Mouse (Mus musculus) kidney, postnatal 25 days (tissue): ENCODE data around the gene Jchain.

ENCODE experiments used
- DNase-seq, 2 experiments: peaks; one replicate each; pipeline ENCODE4 v3.0.0; 2021; ENCODE audit warnings: mixed read lengths in 2 of 2

Gene Jchain

GRCm38 (mm10) chr5:88527657-88528056 lies at the start of gene Jchain:
Jchain (minus strand) TSS chr5:88527891.
- DNase-seq, result no peak

- peak; percentile 64 to 70 for DNase-seq
Observed at GRCm38 (mm10) chr5:88575506-88576338, 48.0 kb upstream of the Jchain start.

- DNase-seq, result no peak
Observed at GRCm38 (mm10) chr5:88574829-88575228, 47.1 kb upstream of the Jchain start.

- DNase-seq, result peak; percentile 43 to 75
Observed at GRCm38 (mm10) chr5:88569541-88569940, 41.9 kb upstream of the Jchain start.

GRCm38 (mm10) chr5:88566034-88566841 lies 38.5 kb upstream of the Jchain start:
- no peak for DNase-seq

- DNase-seq, result peak; percentile 65 to 88
Observed at GRCm38 (mm10) chr5:88565148-88566033, 37.7 kb upstream of the Jchain start.

GRCm38 (mm10) chr5:88564501-88565147 lies 36.9 kb upstream of the Jchain start, which contains the start of gene Rufy3:
Rufy3 (plus strand) TSS chr5:88565040.
- DNase-seq, result peak; percentile 82 to 95

GRCm38 (mm10) chr5:88562863-88563780 lies 35.4 kb upstream of the Jchain start:
- DNase-seq, result no peak

GRCm38 (mm10) chr5:88561080-88561814 lies 33.6 kb upstream of the Jchain start:
- DNase-seq, result no peak

- DNase-seq, result no peak
Observed at GRCm38 (mm10) chr5:88558991-88559390, 31.3 kb upstream of the Jchain start.

- DNase-seq, result peak; percentile 94 to 95
Observed at GRCm38 (mm10) chr5:88554086-88554886, 26.6 kb upstream of the Jchain start, which contains the start of gene Utp3. Utp3 (plus strand) TSS chr5:88554462.

- DNase-seq, result no peak
Observed at GRCm38 (mm10) chr5:88553271-88554085, 25.8 kb upstream of the Jchain start.

GRCm38 (mm10) chr5:88545536-88545935 lies 17.8 kb upstream of the Jchain start:
- DNase-seq, result no peak

GRCm38 (mm10) chr5:88544411-88544810 lies 16.7 kb upstream of the Jchain start:
- peak; percentile 12 to 55 for DNase-seq

GRCm38 (mm10) chr5:88542651-88543282 lies 15.1 kb upstream of the Jchain start:
- DNase-seq, result peak; percentile 58 to 70

GRCm38 (mm10) chr5:88540845-88541244 lies 13.2 kb upstream of the Jchain start:
- no peak for DNase-seq

- no peak for DNase-seq
Observed at GRCm38 (mm10) chr5:88534697-88535096, 7.0 kb upstream of the Jchain start.

GRCm38 (mm10) chr5:88530908-88531307 lies 3.2 kb upstream of the Jchain start:
- no peak for DNase-seq
